Mouse (Mus musculus) CH12.LX (cell line): ENCODE measurements around the gene Ccdc62. TPM values are rescaled to one million over a fixed set of nuclear protein-coding genes. Genes with fewer than 3 reads are reported as not detected.

Source experiments
- DNase-seq: peaks from one replicate; pipeline ENCODE4 v3.0.0-alpha.2; 2013; ENCODE audit errors: extremely low read depth
- H3K27ac ChIP-seq: 2 replicates; pipeline ENCODE4 v1.5.1; 2012; ENCODE audit warnings: low read depth, mild to moderate bottlenecking, control low read depth, moderate library complexity; ENCODE audit not compliant: insufficient read depth
- H3K27me3 ChIP-seq: replicated peaks from 2 replicates; pipeline ENCODE3; 2012; ENCODE audit warnings: inconsistent platforms
- H3K36me3 ChIP-seq, 2 experiments: replicated peaks in 1 of 2; 2 replicates each; pipeline versions ENCODE3 to v1.6.1; 2012; ENCODE audit warnings: inconsistent platforms in 1 of 2, low read length in 1 of 2, mild to moderate bottlenecking in 1 of 2, mixed read lengths in 1 of 2, moderate library complexity in 1 of 2; ENCODE audit not compliant: control insufficient read depth in 1 of 2, insufficient read depth in 1 of 2
- H3K4me1 ChIP-seq, 2 experiments: 2 replicates each; pipeline ENCODE4 v1.6.1; 2012; ENCODE audit warnings: inconsistent platforms in 1 of 2, moderate library complexity in 1 of 2; ENCODE audit not compliant: insufficient read depth in 2 of 2, control insufficient read depth in 1 of 2
- H3K4me2 ChIP-seq: 2 replicates; pipeline ENCODE4 v1.6.1; 2012; ENCODE audit warnings: low read depth, mild to moderate bottlenecking, control low read depth; ENCODE audit not compliant: poor library complexity, insufficient read depth, severe bottlenecking
- H3K4me3 ChIP-seq, 3 experiments: fragments of 150-350 bp in 1 of 3; sonication (generic) in 1 of 3; replicated peaks in 1 of 3; 2 replicates each; pipeline versions ENCODE3 to v1.5.1; 2011 to 2012; ENCODE audit warnings: low read depth in 2 of 3, low read length in 2 of 3, mild to moderate bottlenecking in 2 of 3, moderate library complexity in 2 of 3, control low read depth in 1 of 3, improper control_type of control experiment in 1 of 3, inconsistent platforms in 1 of 3, mixed read lengths in 1 of 3; ENCODE audit not compliant: poor library complexity in 1 of 3
- H3K79me2 ChIP-seq: replicated peaks from 2 replicates; pipeline ENCODE4 v1.6.1; 2012; ENCODE audit warnings: mild to moderate bottlenecking, moderate library complexity; ENCODE audit not compliant: control insufficient read depth, poor library complexity, insufficient read depth, severe bottlenecking; ENCODE audit errors: extremely low read depth
- H3K9ac ChIP-seq: 2 replicates; pipeline ENCODE4 v1.6.1; 2012; ENCODE audit warnings: low read depth, mild to moderate bottlenecking, control low read depth, moderate library complexity; ENCODE audit not compliant: insufficient read depth
- H3K9me3 ChIP-seq: replicated peaks from 2 replicates; pipeline ENCODE3; 2012; ENCODE audit warnings: low read length, inconsistent platforms, mixed read lengths
- BHLHE40 ChIP-seq: IDR thresholded peaks from 2 replicates; pipeline ENCODE4 v1.6.1; 2011; ENCODE audit warnings: mild to moderate bottlenecking, low read depth, low read length, improper control_type of control experiment
- CHD1 ChIP-seq: IDR thresholded peaks from 2 replicates; pipeline ENCODE4 v1.6.1; 2012; ENCODE audit warnings: low read depth, low read length, improper control_type of control experiment, inconsistent platforms
- CTCF ChIP-seq, 2 experiments: IDR thresholded peaks in 1 of 2; conservative IDR thresholded peaks in 1 of 2; 2 replicates each; pipeline ENCODE4 v1.5.1; 2011 to 2012; ENCODE audit warnings: low read depth in 2 of 2, low read length in 2 of 2, improper control_type of control experiment in 1 of 2, inconsistent platforms in 1 of 2, mild to moderate bottlenecking in 1 of 2, moderate library complexity in 1 of 2
- EP300 ChIP-seq: IDR thresholded peaks from 2 replicates; pipeline ENCODE4 v1.6.1; 2011; ENCODE audit warnings: low read length, improper control_type of control experiment
- ETS1 ChIP-seq: conservative IDR thresholded peaks from 2 replicates; pipeline ENCODE4 v1.6.1; 2012; ENCODE audit warnings: low read depth, mild to moderate bottlenecking, inconsistent platforms, low read length, improper control_type of control experiment, moderate library complexity
- GABPA ChIP-seq: IDR thresholded peaks from 2 replicates; pipeline ENCODE4 v1.6.1; 2012; ENCODE audit warnings: low read depth, low read length, improper control_type of control experiment, inconsistent platforms; ENCODE audit not compliant: insufficient replicate concordance
- IRF4 ChIP-seq: IDR thresholded peaks from 2 replicates; pipeline ENCODE4 v1.6.1; 2014; ENCODE audit warnings: low read depth, mild to moderate bottlenecking, inconsistent platforms, low read length, improper control_type of control experiment
- JUN ChIP-seq: IDR thresholded peaks from 2 replicates; pipeline ENCODE4 v1.6.1; 2011; ENCODE audit warnings: low read depth, mild to moderate bottlenecking, low read length, improper control_type of control experiment, moderate library complexity; ENCODE audit not compliant: insufficient read depth
- JUND ChIP-seq: conservative IDR thresholded peaks from 2 replicates; pipeline ENCODE4 v1.6.1; 2011; ENCODE audit warnings: low read depth, low read length, improper control_type of control experiment
- NELFE ChIP-seq: IDR thresholded peaks from 2 replicates; pipeline ENCODE4 v1.6.1; 2011; ENCODE audit warnings: low read depth, low read length, improper control_type of control experiment
- POLR2A ChIP-seq: IDR thresholded peaks from 2 replicates; pipeline ENCODE4 v1.6.1; 2011; ENCODE audit warnings: low read depth, mild to moderate bottlenecking, improper control_type of control experiment, low read length
- POLR2AphosphoS2 ChIP-seq: IDR thresholded peaks from 2 replicates; pipeline ENCODE4 v1.6.1; 2011; ENCODE audit warnings: low read depth, low read length, improper control_type of control experiment
- RAD21 ChIP-seq: IDR thresholded peaks from 2 replicates; pipeline ENCODE4 v1.6.1; 2011; ENCODE audit warnings: low read depth, mild to moderate bottlenecking, low read length, improper control_type of control experiment, moderate library complexity
- RCOR1 ChIP-seq: conservative IDR thresholded peaks from 2 replicates; pipeline ENCODE4 v1.6.1; 2012; ENCODE audit warnings: low read depth, mild to moderate bottlenecking, inconsistent platforms, low read length, improper control_type of control experiment
- SIN3A ChIP-seq: IDR thresholded peaks from 2 replicates; pipeline ENCODE4 v1.6.1; 2012; ENCODE audit warnings: low read length, improper control_type of control experiment, inconsistent platforms
- SMC3 ChIP-seq: IDR thresholded peaks from 2 replicates; pipeline ENCODE4 v1.6.1; 2011; ENCODE audit warnings: low read depth, low read length, improper control_type of control experiment
- UBTF ChIP-seq: IDR thresholded peaks from 2 replicates; pipeline ENCODE4 v1.6.1; 2012; ENCODE audit warnings: low read depth, mild to moderate bottlenecking, inconsistent platforms, low read length, improper control_type of control experiment, moderate library complexity
- ZC3H11A ChIP-seq: IDR thresholded peaks from 2 replicates; pipeline ENCODE4 v1.6.1; 2012; ENCODE audit warnings: low read depth, mild to moderate bottlenecking, inconsistent platforms, low read length, improper control_type of control experiment
- ZKSCAN1 ChIP-seq: IDR thresholded peaks from 2 replicates; pipeline ENCODE4 v1.6.1; 2012; ENCODE audit warnings: low read depth, inconsistent platforms, low read length, improper control_type of control experiment, borderline replicate concordance
- ZNF384 ChIP-seq: IDR thresholded peaks from 2 replicates; pipeline ENCODE4 v1.6.1; 2012; ENCODE audit warnings: low read depth, low read length, improper control_type of control experiment, inconsistent platforms
- dilution Hi-C: fragments of 300-500 bp; cut with MboI; formaldehyde crosslinking; loops from 2 replicates; pipeline ENCODE4 v1.14.3; 2020; ENCODE audit warnings: low sequenced_read_pairs; ENCODE audit not compliant: extremely low pct_unique_long_range_greater_than_20kb, extremely low pct_ligation_motif_present
- in situ Hi-C: fragments of 300-500 bp; cut with MboI; formaldehyde crosslinking; loops from 3 replicates; pipeline ENCODE4 v1.14.3; 2019; ENCODE audit warnings: low sequenced_read_pairs, low pct_ligation_motif_present, low pct_unique_long_range_greater_than_20kb, mixed read lengths
- polyA plus RNA-seq: library from polyadenylated mRNA; unstranded; fragments of >175 nt; gene quantifications from 2 replicates; pipeline ENCODE4 v1.2.1, GENCODE M21; 2012; ENCODE audit warnings: low read depth; ENCODE audit not compliant: insufficient read length
- total RNA-seq, 2 experiments: library from RNA; depleted of rRNA; stranded (reverse); fragments of 300-350 nt in 1 of 2; fragments of >200 nt in 1 of 2; gene quantifications; 2 replicates each; pipeline ENCODE4 v1.2.3; 2012 to 2014

Gene Ccdc62
- total and polyA plus RNA-seq, 3 experiments: 1.6 to 5.3 (median 2.0) TPM

DNA sequence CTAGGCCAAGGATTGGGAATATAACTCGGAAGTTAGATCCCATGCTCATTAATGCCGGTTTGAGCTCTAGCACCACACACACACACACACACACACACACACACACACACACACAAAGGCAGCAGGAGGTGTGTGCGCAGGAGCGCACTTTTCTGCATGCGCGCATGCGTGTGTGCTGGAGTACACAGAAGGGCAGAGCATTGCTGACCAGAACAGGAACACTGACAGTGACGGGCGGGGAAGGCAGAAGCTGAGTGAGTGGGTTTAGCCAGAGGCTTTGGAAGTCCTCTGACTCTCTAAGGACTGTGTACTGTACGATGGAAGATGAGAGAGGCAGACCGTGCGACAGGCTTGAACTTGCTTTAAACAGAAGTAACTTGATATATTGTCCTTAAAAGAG lies 3.1 kb downstream of the Ccdc62 start:
- dilution Hi-C loops (no loop called here), in situ Hi-C loops (no loop called here)
- Histone ChIP-seq H3K36me3 (peaks cover 3 to 13% of the 10 kb centered on the region in 2 experiments), H3K4me3 (no peak overlapping the region), H3K4me1 (peaks cover 7 to 26% of the 10 kb centered on the region in 2 experiments), H3K9ac (no peak overlapping the region), H3K27me3 (no peaks in the 10 kb centered on the region), H3K27ac (no peak overlapping the region), H3K9me3 (peaks cover 2% of the 10 kb centered on the region), H3K4me2 (no peak overlapping the region), H3K79me2 (no peaks in the 10 kb centered on the region)
- DNase-seq: no peak
- TF ChIP-seq CHD1 (no peak), GABPA (no peak), UBTF (no peak), ZNF384 (no peak), ETS1 (no peak), POLR2A (no peak), ZKSCAN1 (no peak), RCOR1 (no peak), ZC3H11A (no peak), SIN3A (no peak), EP300 (no peak), BHLHE40 (no peak), NELFE (no peak), CTCF (conservative IDR thresholded peaks at IDR 0.05 in 1 of 2, IDR thresholded peaks at IDR 0.05 in 1 of 2; ENCODE audit: low read depth in 2 of 2, low read length in 2 of 2) (no peak; a peak in 1 of 4 replicates), JUN (no peak)

- H3K9ac ChIP-seq: no peak overlapping the region
- TF ChIP-seq CTCF (conservative IDR thresholded peaks at IDR 0.05 in 1 of 2, IDR thresholded peaks at IDR 0.05 in 1 of 2; ENCODE audit: low read depth in 2 of 2, low read length in 2 of 2): peak; percentile 51 to 64; a peak in 3 of 4 replicates
- TF ChIP-seq IRF4: no peak
- TF ChIP-seq RAD21: peak; percentile 27
- TF ChIP-seq UBTF: no peak
- no peak for TF ChIP-seq POLR2AphosphoS2
- peak; percentile 54 for TF ChIP-seq SMC3
- no peak for TF ChIP-seq JUND
- DNase-seq: peak; percentile 47
- H3K4me1 ChIP-seq: peaks cover 11 to 28% of the 10 kb centered on the region in 2 experiments
- no peaks in the 10 kb centered on the region for H3K27me3 ChIP-seq
- peaks cover 2% of the 10 kb centered on the region for H3K9me3 ChIP-seq
- H3K4me2 ChIP-seq: no peak overlapping the region
- H3K4me3 ChIP-seq: no peak overlapping the region
- H3K36me3 ChIP-seq: peaks cover 0 to 9% of the 10 kb centered on the region in 2 experiments
- no peaks in the 10 kb centered on the region for H3K79me2 ChIP-seq
- dilution Hi-C loops (no loop called here), in situ Hi-C loops (no loop called here)
- H3K27ac ChIP-seq: no peak overlapping the region
Observed at GRCm38 (mm10) chr5:123933957-123934591, 3.6 kb downstream of the Ccdc62 start.
